25 mouse cellular contexts compared by ENCODE assay signal in the genomic region with DNA sequence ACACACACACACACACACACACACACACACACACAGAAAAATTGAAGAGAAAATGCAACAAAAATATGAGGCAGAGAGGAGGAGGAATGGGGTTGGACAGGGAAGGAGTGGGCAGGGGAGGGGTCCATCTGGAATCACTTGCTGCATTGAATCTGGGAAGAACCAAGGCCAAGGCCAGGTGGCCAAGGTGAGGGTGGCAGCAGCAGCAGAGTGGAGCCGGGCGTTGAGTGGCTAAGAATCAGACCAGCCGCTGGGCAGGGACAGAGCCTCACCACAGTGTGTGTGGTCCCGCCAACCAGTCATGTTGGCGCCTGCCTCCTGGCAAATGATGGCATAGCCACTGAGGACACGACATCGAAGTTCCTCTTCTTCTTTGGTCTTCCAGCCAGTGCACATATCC.
"Had no signal": no experiment of that assay in that cellular context is flagged by ENCODE, and none has a peak within 500 bp of the region (broad histone marks: within the 10 kb centered on the region; RNA-seq: fewer than 3 reads in every experiment).

No protein-coding gene starts in this region.

- H3K27me3 ChIP-seq: heart, embryonic 13.5 days; heart, embryonic 15.5 days; hindbrain, embryonic 13.5 days; hindbrain, embryonic 15.5 days; kidney, embryonic 15.5 days; limb, embryonic 13.5 days; limb, embryonic 15.5 days; liver, embryonic 13.5 days; liver, embryonic 15.5 days had no signal

- DNase-seq: gastrocnemius, postnatal 14 days; gastrocnemius, postnatal 36 days; heart, adult 11 months; heart, adult 2 months; heart, postnatal 14 days; heart, postnatal 36 days; kidney, adult 11 months; kidney, adult 2 months; kidney, adult 9 months; kidney, postnatal 14 days; kidney, postnatal 36 days; layer of hippocampus, adult 9-11 months; layer of hippocampus, postnatal 36 days; left cerebral cortex, postnatal 4 days; liver, embryonic 13.5 days had no signal

- H3K4me1 ChIP-seq: heart, embryonic 15.5 days; hindbrain, embryonic 13.5 days; hindbrain, embryonic 15.5 days; limb, embryonic 13.5 days; liver, embryonic 13.5 days; liver, embryonic 15.5 days had no signal

- H3K4me3 ChIP-seq: heart, adult 2 months; heart, embryonic 13.5 days; heart, embryonic 15.5 days; hindbrain, embryonic 13.5 days; hindbrain, embryonic 15.5 days; kidney, embryonic 15.5 days; limb, embryonic 13.5 days; limb, embryonic 15.5 days; liver, embryonic 13.5 days; liver, embryonic 15.5 days had no signal

- H3K36me3 ChIP-seq: heart, embryonic 13.5 days; heart, embryonic 15.5 days; hindbrain, embryonic 13.5 days; hindbrain, embryonic 15.5 days; kidney, embryonic 15.5 days; limb, embryonic 13.5 days; limb, embryonic 15.5 days; liver, embryonic 13.5 days; liver, embryonic 15.5 days had no signal

- ATAC-seq: hindbrain, postnatal 0 days; intestine, embryonic 16.5 days had no signal

- H3K9me3 ChIP-seq: heart, embryonic 13.5 days; heart, embryonic 15.5 days; hindbrain, embryonic 13.5 days; hindbrain, embryonic 15.5 days; kidney, embryonic 15.5 days; limb, embryonic 13.5 days; limb, embryonic 15.5 days; liver, embryonic 13.5 days; liver, embryonic 15.5 days had no signal
